Mouse (Mus musculus) heart, embryonic 14.5 days (tissue): ENCODE measurements around the gene Usp7. TPM values are rescaled to one million over a fixed set of nuclear protein-coding genes. Genes with fewer than 3 reads are reported as not detected.

Experiments
- ATAC-seq: fragments of 200-750 bp; cut with Nextera tagmentation; 2 replicates; pipeline ENCODE4 v1.8.0; 2017; ENCODE audit warnings: low read depth, moderate TSS enrichment; ENCODE audit not compliant: insufficient number of reproducible peaks, insufficient read depth, low FRiP score
- H3K27ac ChIP-seq, 2 experiments: fragments of 200-500 bp in 1 of 2; fragments of 300-500 bp in 1 of 2; sonication (generic) in 1 of 2; replicated peaks in 1 of 2; 2 replicates each; pipeline ENCODE4 v1.5.1; 2012 to 2014; ENCODE audit warnings: low read depth in 2 of 2, low read length in 2 of 2, control low read depth in 1 of 2, mild to moderate bottlenecking in 1 of 2, mixed read lengths in 1 of 2; ENCODE audit not compliant: control insufficient read depth in 1 of 2, insufficient read depth in 1 of 2
- H3K27me3 ChIP-seq: fragments of 300-500 bp; sonication (generic); 2 replicates; pipeline ENCODE4 v1.6.1; 2014; ENCODE audit warnings: mild to moderate bottlenecking, low read length, control low read depth; ENCODE audit not compliant: control insufficient read depth, insufficient read depth
- H3K36me3 ChIP-seq: fragments of 300-500 bp; sonication (generic); 2 replicates; pipeline ENCODE4 v1.6.1; 2014; ENCODE audit warnings: mild to moderate bottlenecking, control low read depth, low read length, mixed read lengths; ENCODE audit not compliant: control insufficient read depth, insufficient read depth
- H3K4me1 ChIP-seq, 2 experiments: fragments of 200-500 bp in 1 of 2; fragments of 300-500 bp in 1 of 2; sonication (generic) in 1 of 2; 2 replicates each; pipeline ENCODE4 v1.6.1; 2012 to 2014; ENCODE audit warnings: low read length in 2 of 2, control low read depth in 1 of 2, mixed read lengths in 1 of 2; ENCODE audit not compliant: control insufficient read depth in 2 of 2, insufficient read depth in 2 of 2
- H3K4me2 ChIP-seq: fragments of 300-500 bp; sonication (generic); 2 replicates; pipeline ENCODE4 v1.6.1; 2014; ENCODE audit warnings: mild to moderate bottlenecking, low read length
- H3K4me3 ChIP-seq, 2 experiments: fragments of 200-500 bp in 1 of 2; fragments of 300-500 bp in 1 of 2; sonication (generic) in 1 of 2; 2 replicates each; pipeline ENCODE4 v1.5.1; 2012 to 2014; ENCODE audit warnings: low read length in 2 of 2, mild to moderate bottlenecking in 2 of 2, control low read depth in 1 of 2, low read depth in 1 of 2, moderate library complexity in 1 of 2; ENCODE audit not compliant: control insufficient read depth in 1 of 2, insufficient read depth in 1 of 2
- H3K9ac ChIP-seq: fragments of 300-500 bp; sonication (generic); 2 replicates; pipeline ENCODE4 v1.6.1; 2014; ENCODE audit warnings: mild to moderate bottlenecking, low read length
- H3K9me3 ChIP-seq: fragments of 300-500 bp; sonication (generic); 2 replicates; pipeline ENCODE4 v1.6.1; 2016; ENCODE audit warnings: low read length, control low read depth; ENCODE audit not compliant: control insufficient read depth
- WGBS: fragments of 180-500 bp; shearing (Covaris S2); extraction: QIAGEN DNeasy Blood & Tissue Kit; methylation state at CpG from one replicate; pipeline ENCODE4 v1.1.7; 2014; 5-methylcytosine and 5-hydroxymethylcytosine counted together
- polyA plus RNA-seq: library from polyadenylated mRNA; unstranded; fragments of >200 nt; fragmentation: Nextera tagmentation; extraction: Ambion mirVana; gene quantifications from 2 replicates; pipeline ENCODE4 v1.2.1, GENCODE M21; 2014

Gene Usp7
- polyA plus RNA-seq, 1 experiment from 2014 or later, result 28.3 TPM

DNA sequence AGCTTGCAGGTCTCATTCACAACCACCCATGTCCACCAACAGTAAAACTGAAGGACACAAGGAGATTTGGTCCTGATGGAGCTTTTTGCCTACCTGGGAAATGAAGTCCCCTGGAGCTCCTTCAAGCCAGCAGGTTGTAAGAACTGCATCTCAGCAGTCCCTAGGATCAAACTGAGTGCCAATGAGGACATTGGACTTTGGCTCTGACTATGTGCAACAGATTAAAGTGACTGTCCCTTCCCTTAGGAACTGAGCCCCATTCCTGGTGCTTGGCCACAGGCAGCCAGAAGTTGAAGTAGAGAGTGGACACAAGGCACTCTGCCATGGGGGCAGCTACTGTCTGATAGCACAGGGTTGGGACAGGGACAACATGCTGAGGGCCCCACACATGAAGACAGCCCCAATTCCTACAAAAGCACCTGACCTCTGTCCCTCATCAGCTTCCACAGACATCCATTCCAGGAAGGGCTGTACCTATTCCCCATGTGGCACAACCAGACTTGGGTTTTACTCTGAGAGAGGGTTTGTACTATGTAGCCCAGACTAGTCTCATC lies 104.5 kb downstream of the Usp7 start:
- H3K4me2 ChIP-seq, result no peak overlapping the region
- no peak overlapping the region for H3K27ac ChIP-seq
- peaks cover 5 to 9% of the 10 kb centered on the region in 2 experiments; a peak in 3 of 4 replicates for H3K4me1 ChIP-seq
- no peak overlapping the region for H3K9ac ChIP-seq
- no peak overlapping the region for H3K4me3 ChIP-seq
- no peaks in the 10 kb centered on the region for H3K27me3 ChIP-seq
- no peak for ATAC-seq
- no peaks in the 10 kb centered on the region for H3K9me3 ChIP-seq
- peaks cover 50% of the 10 kb centered on the region for H3K36me3 ChIP-seq

GRCm38 (mm10) chr16:8686871-8687535 lies 105.1 kb downstream of the Usp7 start:
- 48% methylated on average over 11 of the region's 11 CpGs for WGBS
- no peaks in the 10 kb centered on the region for H3K27me3 ChIP-seq
- H3K9ac ChIP-seq, result peak overlapping the region; percentile 27; the same call in 1 of the 2 replicates
- ATAC-seq, result peak; percentile 8; the same call in 1 of the 2 replicates
- H3K9me3 ChIP-seq, result no peaks in the 10 kb centered on the region
- H3K4me2 ChIP-seq, result no peak overlapping the region
- H3K4me1 ChIP-seq, result peaks cover 5 to 9% of the 10 kb centered on the region in 2 experiments; a peak in 3 of 4 replicates
- H3K27ac ChIP-seq, result no peak overlapping the region
- no peak overlapping the region for H3K4me3 ChIP-seq
- peaks cover 44% of the 10 kb centered on the region for H3K36me3 ChIP-seq

DNA sequence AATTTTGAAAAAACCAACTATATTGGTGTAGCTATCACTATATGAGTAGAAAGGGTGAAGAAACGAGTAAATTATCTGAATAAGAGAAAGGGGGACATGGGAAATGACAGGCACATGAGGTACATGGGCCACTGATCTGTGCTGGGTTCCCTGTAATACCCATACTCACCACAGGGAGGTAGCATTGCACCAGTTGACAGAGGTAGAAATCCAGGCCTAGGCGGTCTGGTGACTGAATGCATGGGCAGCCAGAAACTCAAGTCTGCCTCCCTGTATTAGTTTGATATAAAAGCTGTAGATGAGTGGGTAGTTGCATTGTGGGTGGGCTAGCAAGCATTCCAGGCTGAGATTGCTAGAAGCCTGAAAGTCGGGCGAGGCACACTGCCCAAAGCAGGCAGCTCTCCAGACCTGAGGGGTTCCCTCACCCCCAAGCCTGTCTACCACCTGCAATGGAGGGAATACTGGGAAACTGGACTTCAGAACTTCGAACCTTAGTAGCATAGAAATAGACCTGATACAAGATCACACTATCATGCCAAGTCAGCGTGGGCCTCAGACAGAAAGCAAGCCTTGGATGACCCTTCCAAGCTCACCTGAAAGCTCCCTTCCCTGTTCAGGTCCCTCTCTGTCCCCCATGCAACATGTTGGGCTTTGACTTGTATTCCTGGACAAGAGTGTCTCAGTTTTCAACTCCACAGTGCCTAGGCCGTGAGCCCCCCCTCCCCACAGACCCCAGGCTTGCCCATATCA lies 105.8 kb downstream of the Usp7 start:
- 51% methylated on average over 7 of the region's 7 CpGs for WGBS
- H3K27me3 ChIP-seq, result no peaks in the 10 kb centered on the region
- H3K4me1 ChIP-seq, result peaks cover 5 to 9% of the 10 kb centered on the region in 2 experiments; a peak in 3 of 4 replicates
- no peak for ATAC-seq
- no peak overlapping the region for H3K27ac ChIP-seq
- H3K4me3 ChIP-seq, result no peak overlapping the region
- no peak overlapping the region for H3K4me2 ChIP-seq
- H3K9me3 ChIP-seq, result no peaks in the 10 kb centered on the region
- H3K36me3 ChIP-seq, result peaks cover 37% of the 10 kb centered on the region
- peak overlapping the region; percentile 27; the same call in 1 of the 2 replicates for H3K9ac ChIP-seq

- Histone ChIP-seq H3K36me3 (peaks cover 25% of the 10 kb centered on the region), H3K4me3 (no peak overlapping the region), H3K27ac (no peak overlapping the region), H3K27me3 (no peaks in the 10 kb centered on the region), H3K4me2 (no peak overlapping the region), H3K9me3 (no peaks in the 10 kb centered on the region), H3K9ac (no peak overlapping the region), H3K4me1 (peaks cover 5 to 9% of the 10 kb centered on the region in 2 experiments; a peak in 3 of 4 replicates)
- 31% methylated on average over 4 of the region's 4 CpGs for WGBS
- no peak for ATAC-seq
Observed at GRCm38 (mm10) chr16:8685087-8685486, 107.0 kb downstream of the Usp7 start.

GRCm38 (mm10) chr16:8680470-8680869 lies 111.6 kb downstream of the Usp7 start, which contains the start of gene Gm5767:
TSS of gene Gm5767 (plus strand) at chr16:8680770.
- Histone ChIP-seq H3K27ac (no peak within 1 kb of the TSS), H3K9me3 (no peaks in the 10 kb centered on the region), H3K27me3 (no peaks in the 10 kb centered on the region), H3K36me3 (no peaks in the 10 kb centered on the region), H3K9ac (no peak within 1 kb of the TSS), H3K4me2 (no peak within 1 kb of the TSS), H3K4me1 (peaks cover 0 to 2% of the 10 kb centered on the region in 2 experiments; a peak in 1 of 4 replicates), H3K4me3 (no peak within 1 kb of the TSS)
- no peak for ATAC-seq
- 76% methylated on average over 5 of the region's 5 CpGs for WGBS

DNA sequence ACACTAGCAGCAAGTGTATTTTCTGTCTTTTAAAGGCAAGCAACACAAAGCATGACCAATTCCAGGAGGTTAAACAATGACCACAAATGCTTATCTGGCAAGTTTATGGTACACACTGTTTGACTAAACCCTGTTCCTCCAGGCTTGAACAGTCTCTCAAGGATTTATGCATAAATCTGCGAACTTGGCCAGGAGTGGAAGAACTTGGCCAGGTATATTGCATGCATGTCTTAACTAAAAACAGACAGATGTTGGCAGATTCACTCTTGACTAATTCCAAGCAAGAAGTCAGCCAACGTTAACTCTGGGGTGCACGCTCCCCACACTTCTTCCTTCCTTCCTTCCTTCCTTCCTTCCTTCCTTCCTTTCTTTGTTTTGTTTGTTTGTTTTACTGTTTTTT lies 112.3 kb downstream of the Usp7 start:
- no peak overlapping the region for H3K4me2 ChIP-seq
- H3K9me3 ChIP-seq, result no peaks in the 10 kb centered on the region
- WGBS, result 68% methylated on average over 3 of the region's 3 CpGs
- H3K4me1 ChIP-seq, result peaks cover 0 to 2% of the 10 kb centered on the region in 2 experiments; a peak in 1 of 4 replicates
- no peak overlapping the region for H3K4me3 ChIP-seq
- H3K9ac ChIP-seq, result no peak overlapping the region
- no peaks in the 10 kb centered on the region for H3K27me3 ChIP-seq
- no peaks in the 10 kb centered on the region for H3K36me3 ChIP-seq
- no peak for ATAC-seq
- no peak overlapping the region for H3K27ac ChIP-seq

DNA sequence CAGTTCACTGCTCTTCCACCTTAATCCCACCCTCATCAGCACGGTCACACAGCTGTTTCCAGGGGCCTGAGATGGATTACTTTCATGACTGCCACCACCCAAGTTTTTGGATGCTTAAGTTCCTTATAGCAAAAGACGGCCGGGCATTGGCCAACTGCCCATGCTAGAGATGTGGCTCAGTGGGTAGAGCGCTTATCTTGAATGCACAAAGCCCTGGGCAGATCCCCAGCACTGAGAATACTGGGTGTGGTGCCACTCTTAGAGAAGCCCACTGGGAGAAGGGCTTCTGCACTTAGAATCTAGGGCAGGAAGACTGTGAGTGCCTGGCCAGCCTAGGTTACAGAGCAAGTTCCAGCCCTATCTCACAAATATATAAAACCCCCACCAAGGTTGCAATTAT lies 113.4 kb downstream of the Usp7 start:
- no peaks in the 10 kb centered on the region for H3K27me3 ChIP-seq
- 81% methylated on average over 4 of the region's 4 CpGs for WGBS
- H3K9me3 ChIP-seq, result no peaks in the 10 kb centered on the region
- no peak overlapping the region for H3K4me3 ChIP-seq
- no peaks in the 10 kb centered on the region for H3K36me3 ChIP-seq
- H3K27ac ChIP-seq, result no peak overlapping the region
- ATAC-seq, result no peak
- H3K4me1 ChIP-seq, result peaks cover 0 to 2% of the 10 kb centered on the region in 2 experiments; a peak in 1 of 4 replicates
- no peak overlapping the region for H3K4me2 ChIP-seq
- H3K9ac ChIP-seq, result no peak overlapping the region
